Mouse (Mus musculus) lung, adult 2 months (tissue): ENCODE measurements at regions not wholly inside any gene's neighbourhood (a gene's known extent, or its start where the extent isn't known, plus 50 kb on each side); places are given as distances from the start of the nearest gene placed in this dataset.

Source experiments
- CTCF ChIP-seq: fragments of 200-500 bp; IDR thresholded peaks from 2 replicates; pipeline ENCODE4 v1.5.1; 2011; ENCODE audit warnings: mild to moderate bottlenecking, low read length, control low read depth; ENCODE audit not compliant: insufficient read depth
- POLR2A ChIP-seq: fragments of 200-500 bp; IDR thresholded peaks from 2 replicates; pipeline ENCODE4 v1.6.1; 2011; ENCODE audit warnings: low read depth, mild to moderate bottlenecking, control low read depth, low read length, borderline replicate concordance; ENCODE audit errors: extremely low read depth

GRCm38 (mm10) chr4:106250048-106250447, 66.0 kb upstream of the Usp24 start:
- no peak for TF ChIP-seq POLR2A
- TF ChIP-seq CTCF, result no peak
